Mouse (Mus musculus): Measurements from ENCODE around the gene Mrgbp. TPM values are rescaled to one million over a fixed set of nuclear protein-coding genes. Genes with fewer than 3 reads are reported as not detected.

Mrgbp gene
- 75.6 and 75.7 TPM in 2 replicates for polyA plus RNA-seq (2012; rRNA removed)

DNA sequence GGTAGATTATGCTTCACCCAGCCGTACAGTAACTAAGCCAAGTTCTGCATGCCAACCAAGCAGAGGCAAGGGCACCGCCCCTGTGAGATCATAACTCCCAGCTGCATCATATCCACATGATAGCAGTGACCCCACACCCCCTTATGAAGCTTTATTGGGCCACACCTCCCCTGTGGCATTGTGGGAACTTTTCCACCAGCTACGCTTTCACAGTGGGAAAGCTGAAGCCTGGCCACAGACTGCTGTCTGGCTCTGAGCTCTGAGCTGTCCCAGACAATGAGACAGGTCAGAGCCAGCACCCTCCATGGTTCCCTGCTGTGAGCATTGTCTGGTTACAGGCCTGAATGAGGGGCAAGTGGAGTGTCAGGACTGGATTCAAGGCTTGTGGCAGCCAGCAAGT is at the start of gene Mrgbp:
Gene Mrgbp (plus strand): TSS at position 303 of the 400 bp plus-strand sequence.
- Histone ChIP-seq H3K27ac (ENCODE audit: control insufficient read depth, insufficient read depth, low read length) (no peak within 1 kb of the TSS), H3K27me3 (ENCODE audit: control insufficient read depth, insufficient read depth, low read length) (no peaks in the 10 kb centered on the region), H3K36me3 (ENCODE audit: control insufficient read depth, insufficient read depth, low read length) (no peaks in the 10 kb centered on the region), H3K4me3 (ENCODE audit: control insufficient read depth, insufficient read depth, low read length) (no peak within 1 kb of the TSS), H3K4me1 (replicated peaks; ENCODE audit: control insufficient read depth, insufficient read depth, low read length) (peaks cover 7% of the 10 kb centered on the region)
- 95% methylated on average over 3 of the region's 3 CpGs for WGBS
- no peak for DNase-seq
- TF ChIP-seq CTCF (IDR thresholded peaks at IDR 0.05; ENCODE audit: borderline replicate concordance, control insufficient read depth, extremely low read depth, insufficient read depth, low read length, poor library complexity): no peak

DNA sequence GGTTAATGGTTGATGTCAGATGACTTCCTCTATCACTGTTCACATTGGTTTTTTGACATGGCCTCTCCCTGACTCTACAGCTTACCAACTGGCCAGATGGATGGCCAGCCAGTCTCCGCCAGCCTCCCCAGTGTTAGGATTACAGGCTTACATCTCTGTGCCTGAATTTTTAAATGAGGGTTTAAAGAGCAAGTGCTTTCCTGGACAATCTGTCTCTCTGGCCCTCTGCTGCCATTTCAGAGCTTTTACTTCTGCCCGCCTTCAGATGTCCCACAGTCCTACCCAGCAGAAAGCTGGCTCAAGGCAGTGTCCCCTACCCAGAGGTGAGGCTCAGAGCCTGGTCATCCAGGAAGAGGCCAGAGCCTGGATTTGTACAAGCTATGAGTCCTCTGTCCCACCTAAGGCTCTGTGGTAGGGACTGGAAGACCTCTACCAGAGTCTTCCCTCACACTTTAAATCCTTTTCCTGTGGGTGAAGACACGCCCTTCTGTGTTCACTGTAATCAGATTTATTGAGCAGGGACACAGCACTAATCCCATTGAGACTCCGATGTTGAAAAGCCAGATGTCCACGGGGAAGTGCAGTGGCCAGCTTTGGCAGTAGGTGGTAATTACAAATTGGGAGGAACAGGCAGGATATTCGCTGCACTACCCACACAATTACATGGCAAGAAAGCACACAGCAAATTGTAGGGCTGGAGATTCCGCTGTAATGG is 49.3 kb upstream of the Mrgbp start:
- DNase-seq: no peak
- Histone ChIP-seq H3K36me3 (ENCODE audit: control insufficient read depth, insufficient read depth, low read length) (no peaks in the 10 kb centered on the region), H3K27me3 (ENCODE audit: control insufficient read depth, insufficient read depth, low read length) (no peaks in the 10 kb centered on the region), H3K4me3 (ENCODE audit: control insufficient read depth, insufficient read depth, low read length) (no peak overlapping the region), H3K27ac (ENCODE audit: control insufficient read depth, insufficient read depth, low read length) (no peak overlapping the region), H3K4me1 (replicated peaks; ENCODE audit: control insufficient read depth, insufficient read depth, low read length) (no peaks in the 10 kb centered on the region)
- 92% methylated on average over 7 of the region's 7 CpGs for WGBS
- TF ChIP-seq CTCF (IDR thresholded peaks at IDR 0.05; ENCODE audit: borderline replicate concordance, control insufficient read depth, extremely low read depth, insufficient read depth, low read length, poor library complexity) (no peak), POLR2A (IDR thresholded peaks at IDR 0.05; ENCODE audit: control insufficient read depth, extremely low read depth, insufficient read depth, low read length, poor library complexity) (no peak)

DNA sequence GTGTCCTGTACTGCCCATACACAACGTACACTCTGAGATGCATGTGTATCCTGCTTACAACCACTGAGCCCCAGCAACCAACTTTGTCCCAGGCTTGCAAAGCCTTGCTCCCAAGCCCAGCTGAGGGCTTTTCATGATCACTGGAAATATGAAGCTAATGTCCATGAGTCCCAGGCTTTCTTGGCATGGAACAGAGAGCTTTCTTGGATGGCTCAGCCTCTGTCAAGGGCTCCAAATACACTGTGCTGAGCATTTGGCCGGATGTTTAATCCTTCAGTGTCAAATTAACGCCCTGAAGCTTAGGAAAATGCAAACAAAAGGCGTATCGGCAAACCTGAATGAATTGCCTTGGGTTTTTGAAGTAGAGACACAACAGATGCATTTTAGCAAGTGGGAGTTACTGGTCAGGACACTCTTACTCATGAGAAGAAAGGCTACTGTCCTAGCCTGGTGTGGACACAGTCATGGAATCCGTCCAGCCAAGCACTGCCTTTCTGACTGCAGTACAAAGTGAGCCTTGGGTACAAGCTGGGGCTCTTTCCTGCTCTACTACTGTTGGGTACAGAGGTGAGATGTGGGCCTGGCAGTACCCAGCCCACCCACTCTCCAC is 48.6 kb upstream of the Mrgbp start:
- no peak for DNase-seq
- Histone ChIP-seq H3K36me3 (ENCODE audit: control insufficient read depth, insufficient read depth, low read length) (no peaks in the 10 kb centered on the region), H3K4me1 (replicated peaks; ENCODE audit: control insufficient read depth, insufficient read depth, low read length) (no peaks in the 10 kb centered on the region), H3K4me3 (ENCODE audit: control insufficient read depth, insufficient read depth, low read length) (no peak overlapping the region), H3K27ac (ENCODE audit: control insufficient read depth, insufficient read depth, low read length) (no peak overlapping the region), H3K27me3 (ENCODE audit: control insufficient read depth, insufficient read depth, low read length) (no peaks in the 10 kb centered on the region)
- no peak for TF ChIP-seq POLR2A (IDR thresholded peaks at IDR 0.05; ENCODE audit: control insufficient read depth, extremely low read depth, insufficient read depth, low read length, poor library complexity)
- TF ChIP-seq CTCF (IDR thresholded peaks at IDR 0.05; ENCODE audit: borderline replicate concordance, control insufficient read depth, extremely low read depth, insufficient read depth, low read length, poor library complexity): no peak
- WGBS: 93% methylated on average over 6 of the region's 6 CpGs

DNA sequence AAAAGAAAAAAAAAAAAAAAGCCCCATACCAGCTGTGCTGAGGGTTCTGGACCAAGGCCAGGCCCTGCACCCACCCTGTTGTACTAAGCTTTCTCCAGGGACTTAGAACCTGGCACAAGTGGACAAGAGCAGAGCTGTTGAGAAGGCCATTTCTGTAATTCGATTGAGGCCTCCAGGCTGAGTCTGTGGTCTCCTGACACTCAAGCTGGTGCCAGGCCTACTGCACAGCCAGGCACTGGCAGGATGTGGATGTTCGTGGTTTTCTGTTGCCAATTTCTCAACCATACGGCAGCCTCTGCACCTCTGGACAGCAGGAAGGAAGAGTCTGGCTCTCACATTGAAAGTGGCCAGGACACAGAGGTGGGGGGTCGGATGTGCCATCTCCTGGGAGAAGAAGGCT is 47.9 kb upstream of the Mrgbp start:
- WGBS: 10% methylated on average over 4 of the region's 4 CpGs
- no peak overlapping the region for H3K4me3 ChIP-seq (ENCODE audit: control insufficient read depth, insufficient read depth, low read length)
- H3K4me1 ChIP-seq (replicated peaks; ENCODE audit: control insufficient read depth, insufficient read depth, low read length): no peaks in the 10 kb centered on the region
- H3K27me3 ChIP-seq (ENCODE audit: control insufficient read depth, insufficient read depth, low read length): no peaks in the 10 kb centered on the region
- no peak for DNase-seq
- H3K27ac ChIP-seq (ENCODE audit: control insufficient read depth, insufficient read depth, low read length): no peak overlapping the region
- no peaks in the 10 kb centered on the region for H3K36me3 ChIP-seq (ENCODE audit: control insufficient read depth, insufficient read depth, low read length)
- TF ChIP-seq POLR2A (IDR thresholded peaks at IDR 0.05; ENCODE audit: control insufficient read depth, extremely low read depth, insufficient read depth, low read length, poor library complexity) (no peak), CTCF (IDR thresholded peaks at IDR 0.05; ENCODE audit: borderline replicate concordance, control insufficient read depth, extremely low read depth, insufficient read depth, low read length, poor library complexity) (no peak)

DNA sequence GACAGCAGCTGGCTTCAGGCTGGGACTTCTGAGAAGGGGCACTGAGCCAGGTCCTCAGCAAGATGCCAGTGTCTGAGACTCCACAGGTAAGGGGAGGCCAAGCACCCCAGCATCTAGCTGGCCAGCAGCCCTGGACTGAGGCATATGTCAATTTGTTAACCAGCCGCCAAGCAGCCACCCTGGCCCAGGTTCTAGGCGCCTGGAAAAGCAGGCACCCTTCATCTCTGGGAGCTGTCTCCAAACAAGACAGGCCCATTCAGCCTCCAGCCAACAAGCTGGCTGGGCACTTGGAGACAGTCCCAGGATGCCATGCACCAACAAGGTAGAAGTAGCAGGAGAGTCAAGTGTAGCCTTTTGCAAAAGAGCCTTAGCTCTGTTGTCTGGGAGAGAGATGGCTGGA is 37.4 kb upstream of the Mrgbp start:
- no peak overlapping the region for H3K4me3 ChIP-seq (ENCODE audit: control insufficient read depth, insufficient read depth, low read length)
- WGBS: 90% methylated on average over 2 of the region's 2 CpGs
- H3K27ac ChIP-seq (ENCODE audit: control insufficient read depth, insufficient read depth, low read length): no peak overlapping the region
- H3K36me3 ChIP-seq (ENCODE audit: control insufficient read depth, insufficient read depth, low read length): no peaks in the 10 kb centered on the region
- H3K27me3 ChIP-seq (ENCODE audit: control insufficient read depth, insufficient read depth, low read length): no peaks in the 10 kb centered on the region
- no peak for DNase-seq
- TF ChIP-seq CTCF (IDR thresholded peaks at IDR 0.05; ENCODE audit: borderline replicate concordance, control insufficient read depth, extremely low read depth, insufficient read depth, low read length, poor library complexity) (no peak), POLR2A (IDR thresholded peaks at IDR 0.05; ENCODE audit: control insufficient read depth, extremely low read depth, insufficient read depth, low read length, poor library complexity) (no peak)
- no peaks in the 10 kb centered on the region for H3K4me1 ChIP-seq (replicated peaks; ENCODE audit: control insufficient read depth, insufficient read depth, low read length)

DNA sequence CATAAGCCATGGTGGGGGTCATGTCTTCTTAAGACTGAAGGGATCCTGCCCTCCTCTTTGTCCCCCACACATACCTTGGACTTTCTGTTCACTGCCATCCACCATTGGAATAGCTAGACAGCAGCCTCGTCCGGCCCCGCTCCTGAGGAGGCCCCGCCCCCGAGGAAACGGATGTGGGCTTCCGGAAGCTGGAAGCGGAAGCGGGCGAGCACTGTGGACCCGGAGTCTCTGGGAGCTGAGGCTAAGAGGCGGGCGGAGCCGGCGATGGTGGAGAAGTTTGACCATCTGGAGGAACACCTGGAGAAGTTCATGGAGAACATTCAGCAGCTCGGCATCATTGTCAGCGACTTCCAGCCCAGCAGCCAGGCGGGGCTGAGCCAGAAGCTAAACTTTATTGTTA is 36.1 kb upstream of the Mrgbp start:
- no peak overlapping the region for H3K4me3 ChIP-seq (ENCODE audit: control insufficient read depth, insufficient read depth, low read length)
- TF ChIP-seq CTCF (IDR thresholded peaks at IDR 0.05; ENCODE audit: borderline replicate concordance, control insufficient read depth, extremely low read depth, insufficient read depth, low read length, poor library complexity) (no peak), POLR2A (IDR thresholded peaks at IDR 0.05; ENCODE audit: control insufficient read depth, extremely low read depth, insufficient read depth, low read length, poor library complexity) (no peak)
- DNase-seq: no peak
- no peak overlapping the region for H3K27ac ChIP-seq (ENCODE audit: control insufficient read depth, insufficient read depth, low read length)
- no peaks in the 10 kb centered on the region for H3K36me3 ChIP-seq (ENCODE audit: control insufficient read depth, insufficient read depth, low read length)
- H3K27me3 ChIP-seq (ENCODE audit: control insufficient read depth, insufficient read depth, low read length): no peaks in the 10 kb centered on the region
- no peaks in the 10 kb centered on the region for H3K4me1 ChIP-seq (replicated peaks; ENCODE audit: control insufficient read depth, insufficient read depth, low read length)
- WGBS: 65% methylated on average over 18 of the region's 18 CpGs
